Mouse (Mus musculus) liver, embryonic 12.5 days (tissue): ENCODE measurements around the gene Stx4a. TPM values are rescaled to one million over a fixed set of nuclear protein-coding genes. Genes with fewer than 3 reads are reported as not detected.
"Not testable (repeated sequence)": the region's sequence is repeated elsewhere in the genome, so short reads cannot be mapped to it uniquely, and the experiment has no call there.

Experiments used
- ATAC-seq: fragments of 200-750 bp; cut with Nextera tagmentation; 2 replicates; pipeline ENCODE4 v1.8.0; 2017; ENCODE audit warnings: moderate number of reproducible peaks, mild to moderate bottlenecking, moderate library complexity
- H3K27ac ChIP-seq: fragments of 300-500 bp; sonication (generic); 2 replicates; pipeline ENCODE4 v1.5.1; 2016; ENCODE audit warnings: mild to moderate bottlenecking
- H3K27me3 ChIP-seq: fragments of 300-500 bp; sonication (generic); replicated peaks from 2 replicates; pipeline ENCODE4 v1.6.1; 2016; ENCODE audit warnings: mild to moderate bottlenecking, moderate library complexity
- H3K36me3 ChIP-seq: fragments of 300-500 bp; sonication (generic); 2 replicates; pipeline ENCODE4 v1.6.1; 2016; ENCODE audit warnings: mild to moderate bottlenecking, moderate library complexity
- H3K4me1 ChIP-seq: fragments of 300-500 bp; sonication (generic); 2 replicates; pipeline ENCODE4 v1.6.1; 2016
- H3K4me2 ChIP-seq: fragments of 300-500 bp; sonication (generic); 2 replicates; pipeline ENCODE4 v1.6.1; 2016; ENCODE audit warnings: mild to moderate bottlenecking, moderate library complexity
- H3K4me3 ChIP-seq: fragments of 300-500 bp; sonication (generic); 2 replicates; pipeline ENCODE4 v1.5.1; 2016; ENCODE audit warnings: mild to moderate bottlenecking, moderate library complexity
- H3K9ac ChIP-seq: fragments of 300-500 bp; sonication (generic); 2 replicates; pipeline ENCODE4 v1.6.1; 2016; ENCODE audit warnings: mild to moderate bottlenecking, moderate library complexity
- H3K9me3 ChIP-seq: fragments of 300-500 bp; sonication (generic); replicated peaks from 2 replicates; pipeline ENCODE4 v1.6.1; 2016; ENCODE audit warnings: mild to moderate bottlenecking, moderate library complexity
- WGBS: fragments of 180-500 bp; shearing (Covaris S2); methylation state at CpG from one replicate; pipeline ENCODE4 v1.1.7; 2016; ENCODE audit not compliant: insufficient replicate concordance; 5-methylcytosine and 5-hydroxymethylcytosine counted together
- polyA plus RNA-seq: library from polyadenylated mRNA; unstranded; fragments of >200 nt; fragmentation: Nextera tagmentation; extraction: Ambion mirVana; gene quantifications from 2 replicates; pipeline ENCODE4 v1.2.1, GENCODE M21; 2016

Gene Stx4a
- polyA plus RNA-seq, 1 experiment from 2014 or later: 19.0 TPM

GRCm38 (mm10) chr7:127815954-127816821, 7.9 kb upstream of the Stx4a start:
- Histone ChIP-seq H3K9me3 (no peaks in the 10 kb centered on the region), H3K36me3 (no peaks in the 10 kb centered on the region), H3K4me3 (no peak overlapping the region), H3K27ac (peak overlapping the region; percentile 45), H3K27me3 (no peaks in the 10 kb centered on the region), H3K4me1 (peaks cover 29% of the 10 kb centered on the region), H3K4me2 (no peak overlapping the region), H3K9ac (no peak overlapping the region; the same call in 1 of the 2 replicates)
- WGBS: 50% methylated on average over 15 of the region's 15 CpGs
- peak; percentile 44; the same call in 1 of the 2 replicates for ATAC-seq

- 0 out of 2 replicates have a peak, but pooled peaks cover 3% of the 10 kb centered on the region for H3K27me3 ChIP-seq
- no peaks in the 10 kb centered on the region for H3K36me3 ChIP-seq
- H3K9ac ChIP-seq: no peak overlapping the region
- H3K4me2 ChIP-seq: no peak overlapping the region
- WGBS: 67% methylated on average over 7 of the region's 7 CpGs
- no peak for ATAC-seq
- no peaks in the 10 kb centered on the region for H3K9me3 ChIP-seq
- peaks cover 33% of the 10 kb centered on the region for H3K4me1 ChIP-seq
- no peak overlapping the region for H3K27ac ChIP-seq
- no peak overlapping the region for H3K4me3 ChIP-seq
Measured at GRCm38 (mm10) chr7:127817053-127817452, 7.0 kb upstream of the Stx4a start.

GRCm38 (mm10) chr7:127817776-127818175, 6.3 kb upstream of the Stx4a start:
- Histone ChIP-seq H3K9ac (no peak overlapping the region), H3K9me3 (no peaks in the 10 kb centered on the region), H3K36me3 (no peaks in the 10 kb centered on the region), H3K4me1 (peaks cover 36% of the 10 kb centered on the region), H3K27me3 (0 out of 2 replicates have a peak, but pooled peaks cover 8% of the 10 kb centered on the region), H3K4me3 (no peak overlapping the region), H3K4me2 (no peak overlapping the region), H3K27ac (no peak overlapping the region)
- 84% methylated on average over 5 of the region's 5 CpGs for WGBS
- no peak for ATAC-seq

- Histone ChIP-seq H3K9ac (no peak overlapping the region), H3K4me2 (no peak overlapping the region), H3K27me3 (peaks cover 33% of the 10 kb centered on the region), H3K4me1 (peaks cover 23% of the 10 kb centered on the region), H3K9me3 (no peaks in the 10 kb centered on the region), H3K36me3 (no peaks in the 10 kb centered on the region), H3K4me3 (no peak overlapping the region), H3K27ac (no peak overlapping the region)
- no peak for ATAC-seq
- 36% methylated on average over 13 of the region's 13 CpGs for WGBS
Measured at GRCm38 (mm10) chr7:127820836-127821509, 3.1 kb upstream of the Stx4a start.

GRCm38 (mm10) chr7:127822494-127822893, 1.6 kb upstream of the Stx4a start:
- Histone ChIP-seq H3K36me3 (no peaks in the 10 kb centered on the region), H3K27me3 (peaks cover 39% of the 10 kb centered on the region), H3K9me3 (no peaks in the 10 kb centered on the region), H3K9ac (no peak overlapping the region), H3K4me1 (0 out of 2 replicates have a peak, but pooled peaks cover 20% of the 10 kb centered on the region), H3K4me2 (no peak overlapping the region), H3K4me3 (no peak overlapping the region), H3K27ac (no peak overlapping the region)
- WGBS: 71% methylated on average over 3 of the region's 3 CpGs
- ATAC-seq: no peak

- no peak overlapping the region for H3K27ac ChIP-seq
- H3K36me3 ChIP-seq: no peaks in the 10 kb centered on the region
- peak overlapping the region; percentile 55 for H3K4me2 ChIP-seq
- H3K4me1 ChIP-seq: 0 out of 2 replicates have a peak, but pooled peaks cover 20% of the 10 kb centered on the region
- 0 out of 2 replicates have a peak overlapping the region, but pooled peaks have one; percentile 28 for H3K9ac ChIP-seq
- ATAC-seq: no peak
- 70% methylated on average over 8 of the region's 11 CpGs for WGBS
- H3K4me3 ChIP-seq: peak overlapping the region; percentile 47; the same call in 1 of the 2 replicates
- H3K27me3 ChIP-seq: peaks cover 39% of the 10 kb centered on the region
- no peaks in the 10 kb centered on the region for H3K9me3 ChIP-seq
Measured at GRCm38 (mm10) chr7:127823236-127824171, 590 bp upstream of the Stx4a start.

- Histone ChIP-seq H3K9ac (no peak overlapping the region), H3K27me3 (no peaks in the 10 kb centered on the region), H3K4me1 (peaks cover 5% of the 10 kb centered on the region), H3K36me3 (no peaks in the 10 kb centered on the region), H3K9me3 (no peaks in the 10 kb centered on the region), H3K4me3 (no peak overlapping the region), H3K27ac (no peak overlapping the region), H3K4me2 (no peak overlapping the region)
- 63% methylated on average over 2 of the region's 2 CpGs for WGBS
- ATAC-seq: no peak
Measured at GRCm38 (mm10) chr7:127835550-127835949, 11.5 kb downstream of the Stx4a start.

- Histone ChIP-seq H3K4me3 (no peak overlapping the region), H3K4me2 (no peak overlapping the region), H3K9ac (no peak overlapping the region), H3K36me3 (no peaks in the 10 kb centered on the region), H3K4me1 (peaks cover 13% of the 10 kb centered on the region), H3K27me3 (no peaks in the 10 kb centered on the region), H3K9me3 (no peaks in the 10 kb centered on the region), H3K27ac (no peak overlapping the region)
- WGBS: 81% methylated on average over 5 of the region's 5 CpGs
- ATAC-seq: no peak
Measured at GRCm38 (mm10) chr7:127837473-127837872, 13.4 kb downstream of the Stx4a start.

GRCm38 (mm10) chr7:127837878-127838277, 13.8 kb downstream of the Stx4a start:
- H3K36me3 ChIP-seq, H3K9ac ChIP-seq, H3K4me2 ChIP-seq, H3K27ac ChIP-seq, H3K4me3 ChIP-seq, H3K9me3 ChIP-seq, ATAC-seq, H3K27me3 ChIP-seq: not testable (repeated sequence)
- H3K4me1 ChIP-seq: peaks cover 17% of the 10 kb centered on the region
- WGBS: 75% methylated on average over 4 of the region's 4 CpGs

- ATAC-seq: not testable (repeated sequence)
Measured at GRCm38 (mm10) chr7:127840031-127840430, 15.9 kb downstream of the Stx4a start.

GRCm38 (mm10) chr7:127840886-127841285, 16.8 kb downstream of the Stx4a start:
- peak overlapping the region; percentile 69 for H3K4me3 ChIP-seq
- no peaks in the 10 kb centered on the region for H3K27me3 ChIP-seq
- ATAC-seq: peak; percentile 22; the same call in 1 of the 2 replicates
- peak overlapping the region; percentile 80 for H3K9ac ChIP-seq
- H3K27ac ChIP-seq: peak overlapping the region; percentile 90
- H3K9me3 ChIP-seq: no peaks in the 10 kb centered on the region
- peaks cover 20% of the 10 kb centered on the region for H3K36me3 ChIP-seq
- 12% methylated on average over 15 of the region's 15 CpGs for WGBS
- peak overlapping the region; percentile 98 for H3K4me2 ChIP-seq
- H3K4me1 ChIP-seq: peaks cover 17% of the 10 kb centered on the region

More at GRCm38 (mm10) chr7:127840031-127840430, 15.9 kb downstream of the Stx4a start:
- H3K4me3 ChIP-seq, H3K4me2 ChIP-seq, H3K9me3 ChIP-seq, H3K27me3 ChIP-seq, H3K9ac ChIP-seq: not testable (repeated sequence)
- Histone ChIP-seq H3K4me1 (peaks cover 17% of the 10 kb centered on the region), H3K27ac (0 out of 2 replicates have a peak overlapping the region, but pooled peaks have one; percentile 90), H3K36me3 (peaks cover 17% of the 10 kb centered on the region)
- 70% methylated on average over 2 of the region's 2 CpGs for WGBS
